Mouse (Mus musculus) left cerebral cortex, postnatal 10 days (tissue): ENCODE measurements around the gene Fli1. TPM values are rescaled to one million over a fixed set of nuclear protein-coding genes. Genes with fewer than 3 reads are reported as not detected.

Experiments
- DNase-seq, 2 experiments: peaks; one replicate each; pipeline ENCODE4 v3.0.0; 2021 to 2022; ENCODE audit warnings: low spot score in 2 of 2, mixed read lengths in 1 of 2; ENCODE audit errors: extremely low spot score in 1 of 2
- intact Hi-C: fragments of 180-260 bp; cut with DNase I; formaldehyde crosslinking; loops from one replicate; pipeline ENCODE4 v1.15.1; 2025
- total RNA-seq, 2 experiments: library from RNA; stranded (reverse); gene quantifications; 2 replicates each; pipeline ENCODE4 v1.2.3; 2021

Gene Fli1
- total RNA-seq, 2 experiments from 2014 or later, result 8.6 to 12.0 TPM

DNA sequence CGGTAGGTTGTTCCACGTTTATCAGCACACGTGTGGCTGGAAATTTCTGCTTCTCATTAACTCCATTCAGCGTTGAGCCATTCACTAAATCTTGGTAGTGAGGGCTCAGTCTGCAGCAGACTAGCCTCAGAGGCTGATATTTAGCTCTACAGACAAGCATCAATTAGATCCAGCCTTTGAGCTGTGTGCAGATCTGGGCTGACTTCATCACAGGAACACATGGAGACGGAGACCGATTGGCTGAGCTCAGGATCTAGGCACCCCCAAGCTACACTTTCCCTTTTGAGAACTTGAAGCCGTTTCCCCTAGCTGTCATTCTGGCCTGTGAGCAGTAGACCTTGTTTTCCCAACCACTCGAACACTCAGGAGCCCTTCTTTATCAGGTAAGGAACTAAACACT is 34.5 kb downstream of the Fli1 start:
- intact Hi-C loops, result no loop called here
- no peak for DNase-seq

DNA sequence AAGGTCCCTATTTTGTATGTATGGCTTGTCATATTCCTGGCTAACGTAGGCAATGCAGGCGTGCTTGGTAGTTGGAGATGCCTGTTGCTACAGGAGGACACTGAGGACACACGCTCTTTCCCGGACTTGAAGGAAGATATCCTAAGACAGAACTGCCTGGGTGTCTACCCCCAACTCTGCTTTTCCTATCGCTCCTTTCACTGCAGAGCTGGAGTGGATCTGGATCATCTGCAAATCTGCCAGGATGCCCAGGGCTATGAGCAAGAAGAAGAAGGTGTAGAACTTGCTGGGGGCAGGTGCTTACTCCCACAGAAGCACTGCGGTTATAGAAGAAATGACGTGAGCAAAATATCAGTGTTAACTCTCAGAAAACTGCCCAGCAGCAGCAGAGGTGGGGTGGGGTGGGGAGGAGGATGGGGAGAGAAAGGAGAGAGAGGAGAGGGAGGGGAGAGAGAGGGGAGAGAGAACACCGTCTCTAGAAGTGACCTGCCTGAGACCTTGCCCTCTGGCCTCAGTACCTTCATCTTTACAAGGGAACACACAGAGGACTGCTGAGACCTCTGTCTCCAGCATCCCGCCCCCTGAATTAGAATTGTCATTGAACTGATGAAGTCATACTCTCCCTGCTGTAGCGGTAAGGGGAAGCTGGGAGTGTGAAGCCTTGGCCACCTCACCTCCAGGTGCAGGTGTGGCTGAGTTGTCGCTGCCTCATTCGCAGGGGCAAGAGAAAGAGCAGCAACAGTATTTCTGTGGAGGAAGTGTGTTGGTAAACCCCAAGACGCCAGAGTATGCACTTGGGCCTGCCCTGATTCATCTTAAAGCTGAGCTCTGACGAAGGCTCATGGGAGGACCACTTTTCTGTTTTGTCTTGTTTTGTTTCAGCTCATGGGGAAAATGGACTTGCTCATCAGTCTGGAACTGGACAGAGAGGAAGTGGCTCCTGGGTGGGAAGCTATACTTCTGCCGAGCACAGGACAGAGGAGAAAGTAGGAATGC is 35.5 kb downstream of the Fli1 start:
- intact Hi-C loops, result no loop called here

DNA sequence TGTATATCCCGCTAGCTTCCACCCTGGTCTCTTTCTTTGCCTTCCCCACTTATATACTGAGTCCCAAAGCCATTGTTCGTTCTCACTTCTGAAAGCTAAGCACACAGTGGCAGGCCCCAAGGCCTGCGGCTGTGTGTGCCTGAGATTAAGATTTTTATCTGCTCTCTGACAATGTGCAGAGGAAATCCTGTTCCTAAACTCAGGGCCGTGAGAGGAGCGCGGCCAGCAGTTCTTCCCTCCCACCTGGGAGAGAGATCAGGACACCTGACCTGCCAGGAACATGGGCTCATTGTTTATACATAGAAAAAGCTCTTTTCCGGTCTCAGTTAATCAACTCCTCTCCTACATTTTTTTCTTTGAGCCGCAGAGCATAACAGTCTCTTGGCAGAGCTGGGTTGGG is 36.5 kb downstream of the Fli1 start:
- DNase-seq, result peak in 1 of 2 experiments; percentile 46
- intact Hi-C loops, result no loop called here

More for the DNA sequence above, 35.5 kb downstream of the Fli1 start:
- no peak for DNase-seq

DNA sequence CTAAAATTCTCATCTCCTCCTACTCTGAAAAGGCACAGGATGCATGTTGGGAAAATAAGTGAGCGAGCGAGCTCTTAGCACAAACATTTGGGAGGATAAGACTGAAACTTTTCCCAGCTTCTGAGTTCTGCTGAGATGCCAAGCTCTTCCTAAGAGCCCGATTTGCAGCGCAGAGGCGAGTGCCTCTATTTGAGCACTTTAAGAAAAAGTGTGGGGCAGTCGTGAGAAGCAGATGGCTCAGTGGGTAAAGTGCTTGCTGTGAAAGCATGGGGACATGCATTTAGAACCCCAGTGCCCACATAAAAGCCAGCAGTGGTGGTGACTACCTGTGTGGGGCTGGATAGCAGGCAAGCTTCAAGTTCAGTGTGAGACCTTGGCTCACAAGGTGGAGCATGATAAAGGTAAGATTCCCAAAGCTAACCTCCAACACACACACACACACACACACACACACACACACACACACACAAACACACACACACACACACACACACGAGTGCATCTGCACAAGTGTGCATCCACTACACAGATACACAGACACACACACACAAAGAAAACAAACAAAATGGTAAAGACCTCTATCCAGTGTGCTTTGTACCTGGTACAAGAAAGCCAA is 37.1 kb downstream of the Fli1 start:
- DNase-seq, result no peak
- intact Hi-C loops, result no loop called here

DNA sequence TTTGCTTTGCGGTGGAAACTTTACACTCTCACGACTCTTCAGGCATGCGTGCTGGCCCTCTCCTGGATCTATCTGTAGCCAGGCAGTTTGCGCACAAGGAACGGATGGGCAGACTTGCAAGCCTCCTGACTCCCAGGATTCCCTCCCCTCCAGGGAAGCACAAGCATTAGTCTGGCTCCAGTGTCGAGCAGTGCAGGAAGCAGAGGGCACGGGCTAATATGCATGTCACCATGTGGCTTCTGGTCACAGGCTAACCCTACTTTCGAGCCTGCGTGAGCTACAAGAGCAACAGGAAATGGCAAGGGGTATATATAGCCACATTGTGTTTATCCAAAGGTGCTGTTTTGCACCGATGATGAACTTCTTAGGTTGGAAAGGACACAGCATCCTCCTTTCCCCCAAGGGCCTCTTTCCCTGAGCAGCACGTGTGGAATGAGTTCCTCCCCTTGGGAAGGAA is 38.6 kb downstream of the Fli1 start:
- intact Hi-C loops, result no loop called here

DNA sequence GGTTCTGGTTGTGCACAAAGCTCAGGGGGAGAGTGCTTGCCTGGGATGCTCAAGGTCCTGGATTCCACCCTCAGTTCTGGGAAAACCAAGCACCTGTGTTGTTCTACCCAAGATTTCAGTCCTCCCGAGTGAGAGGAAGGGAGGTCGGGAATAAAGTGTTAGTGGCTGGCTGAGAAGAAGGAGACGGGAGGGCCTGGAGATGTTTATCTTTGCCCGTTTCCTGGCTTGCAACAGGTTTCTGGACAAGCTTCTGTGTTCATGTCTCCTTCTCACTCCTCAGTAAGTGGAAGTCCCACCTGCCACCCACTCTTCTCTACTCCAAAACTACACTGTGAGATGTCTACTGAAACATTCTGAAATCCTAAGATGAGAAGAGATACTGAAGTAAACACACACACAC is 39.2 kb downstream of the Fli1 start:
- intact Hi-C loops, result no loop called here
- no peak for DNase-seq

More for the DNA sequence above, 38.6 kb downstream of the Fli1 start:
- no peak for DNase-seq

DNA sequence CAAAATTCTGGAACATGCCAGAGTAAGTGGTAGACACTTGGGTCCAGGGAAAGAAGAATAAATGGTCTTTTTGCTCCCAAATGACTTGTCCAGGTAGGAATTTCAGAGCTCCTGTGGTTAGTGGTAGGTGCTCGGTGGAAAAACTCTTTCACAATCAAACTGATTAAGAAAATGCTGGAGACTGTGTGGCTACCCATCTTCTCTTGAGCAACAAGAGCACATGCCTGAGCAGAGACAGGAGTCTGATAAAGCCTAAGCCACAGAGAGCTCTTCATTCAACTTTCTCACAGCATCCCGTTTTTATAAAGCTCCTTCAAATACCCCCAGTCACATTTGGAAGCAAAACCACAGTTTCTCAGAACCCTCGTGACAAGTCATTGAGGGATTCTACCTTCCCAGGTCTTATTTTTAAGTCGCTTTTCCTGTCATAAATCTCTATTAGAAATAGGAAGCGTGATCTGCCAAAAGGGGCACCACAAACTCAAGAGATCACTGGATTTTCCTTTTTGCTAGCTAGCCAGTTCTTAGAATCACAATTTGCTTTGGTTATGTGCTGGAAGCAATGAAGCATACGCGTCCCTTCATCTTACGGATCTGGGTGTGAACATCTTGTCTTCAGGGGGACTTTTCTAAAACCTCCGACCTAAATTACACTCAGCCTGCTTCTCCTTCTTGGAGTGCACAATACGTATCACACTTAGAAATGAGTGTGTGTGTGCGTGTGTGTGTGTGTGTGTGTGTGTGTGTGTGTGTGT is 40.2 kb downstream of the Fli1 start:
- DNase-seq, result no peak
- intact Hi-C loops, result no loop called here

DNA sequence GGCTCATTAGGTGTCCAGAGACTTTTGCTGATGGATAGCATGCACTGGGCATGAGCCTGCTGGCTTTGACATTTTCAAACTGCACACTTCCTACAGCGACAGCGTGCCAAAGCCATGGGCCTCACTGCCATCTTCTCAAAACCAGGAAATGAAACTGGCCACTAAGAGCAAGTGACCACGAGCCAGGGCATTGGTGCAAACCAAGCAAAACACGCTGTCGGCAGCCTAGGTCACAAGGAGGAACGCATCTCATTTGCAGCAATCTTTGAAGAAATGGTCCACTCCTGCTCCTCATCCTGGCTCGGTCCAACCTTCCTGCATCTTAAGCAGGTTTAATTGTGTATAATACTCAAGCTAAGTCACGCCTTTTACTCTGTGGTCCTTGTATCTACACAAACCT is 41.8 kb downstream of the Fli1 start:
- intact Hi-C loops, result no loop called here
- DNase-seq, result peak in 1 of 2 experiments; percentile 23

DNA sequence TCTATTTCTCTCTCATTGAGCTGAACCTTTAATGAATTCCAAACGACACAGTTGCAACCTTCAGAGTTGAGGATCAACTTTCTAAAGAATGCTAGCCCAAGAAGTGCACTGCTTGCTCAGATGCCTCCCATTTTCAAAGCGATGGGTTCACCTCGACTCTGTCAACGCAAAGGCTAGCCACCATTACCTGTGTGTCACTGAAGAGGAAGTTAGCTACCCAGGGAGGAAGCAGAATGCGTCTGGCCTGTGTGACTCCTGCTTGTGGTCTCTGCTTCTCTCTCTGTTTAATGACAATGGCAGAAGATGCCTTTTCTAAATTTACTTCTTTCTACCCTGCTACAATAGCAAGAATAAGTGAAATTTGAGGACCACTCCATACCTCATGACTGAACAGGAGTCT is 42.6 kb downstream of the Fli1 start:
- intact Hi-C loops, result no loop called here
- DNase-seq, result no peak

DNA sequence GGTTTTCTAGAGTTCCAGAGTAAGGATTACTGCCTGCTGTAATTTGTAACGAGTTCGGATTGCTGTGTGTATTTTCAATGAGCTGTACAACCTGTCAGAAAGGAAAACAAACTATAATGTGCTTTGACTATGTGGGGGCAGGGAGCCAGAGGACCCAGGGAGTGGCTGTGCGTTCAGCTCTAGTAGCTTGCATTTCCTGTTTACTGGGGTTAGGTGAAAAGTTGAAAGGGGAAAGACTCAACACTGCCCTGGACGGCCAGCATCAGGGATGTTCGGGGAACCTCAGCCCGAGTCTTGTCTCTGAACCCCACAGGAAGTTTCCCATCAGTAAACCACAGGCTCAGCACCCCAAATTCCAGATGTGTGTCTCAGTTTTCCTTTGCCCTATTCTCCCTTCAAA is 43.2 kb downstream of the Fli1 start:
- intact Hi-C loops, result no loop called here
- peak in 1 of 2 experiments; percentile 48 for DNase-seq

DNA sequence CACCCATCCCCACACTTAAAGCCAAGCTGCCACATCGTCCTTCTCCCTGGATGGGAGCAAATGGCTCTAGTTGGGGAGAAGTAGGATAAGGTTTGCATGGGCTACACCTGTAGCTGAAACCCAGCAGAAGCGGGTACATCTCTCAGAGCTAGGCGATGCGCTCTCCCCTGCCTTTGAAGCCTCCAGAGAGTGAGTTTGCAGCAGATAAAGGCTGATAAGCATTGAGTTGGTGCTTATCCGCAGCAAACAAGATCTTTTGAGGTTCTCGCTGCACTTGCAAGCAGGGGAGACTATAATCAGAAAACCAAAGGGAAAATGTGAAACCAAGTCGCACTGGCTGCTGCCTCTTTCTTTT is 47.0 kb downstream of the Fli1 start:
- intact Hi-C loops, result no loop called here
- DNase-seq, result no peak

DNA sequence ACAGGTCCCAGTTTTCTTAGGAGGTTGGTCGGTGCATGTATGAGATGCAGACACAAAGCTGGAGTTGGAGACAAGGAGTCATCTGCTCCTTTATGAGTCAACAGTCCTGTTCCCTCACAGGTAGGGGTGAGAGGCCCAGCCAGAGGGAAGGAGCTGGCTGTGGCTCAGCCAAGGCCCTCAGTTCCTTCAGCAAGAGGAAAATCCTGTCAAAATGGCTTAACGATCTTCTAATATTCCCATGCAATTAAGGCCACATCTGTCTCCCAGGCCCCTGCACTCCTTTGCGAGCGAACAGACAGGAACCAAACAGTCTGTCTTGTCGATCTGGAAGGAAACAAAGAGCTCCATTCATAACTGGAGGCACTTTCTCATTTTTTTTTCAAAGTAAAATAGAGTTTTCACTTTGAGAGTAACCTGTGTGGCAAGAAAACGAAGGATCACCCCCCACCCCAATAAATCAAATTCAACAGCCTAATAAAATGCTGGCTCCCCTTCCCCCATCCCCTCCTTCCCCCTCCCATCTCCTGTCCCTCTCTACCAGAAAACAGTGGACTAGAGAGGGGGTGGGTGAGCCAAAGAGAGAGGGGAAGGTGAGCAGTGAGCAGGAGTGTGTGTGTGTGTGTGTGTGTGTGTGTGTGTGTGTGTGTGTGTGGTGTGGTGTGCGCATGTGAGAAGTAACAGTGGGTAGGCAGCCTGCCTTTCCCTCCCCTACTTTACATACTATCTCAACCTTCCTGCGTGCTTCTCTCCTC is 47.6 kb downstream of the Fli1 start:
- intact Hi-C loops, result no loop called here
- DNase-seq, result no peak

DNA sequence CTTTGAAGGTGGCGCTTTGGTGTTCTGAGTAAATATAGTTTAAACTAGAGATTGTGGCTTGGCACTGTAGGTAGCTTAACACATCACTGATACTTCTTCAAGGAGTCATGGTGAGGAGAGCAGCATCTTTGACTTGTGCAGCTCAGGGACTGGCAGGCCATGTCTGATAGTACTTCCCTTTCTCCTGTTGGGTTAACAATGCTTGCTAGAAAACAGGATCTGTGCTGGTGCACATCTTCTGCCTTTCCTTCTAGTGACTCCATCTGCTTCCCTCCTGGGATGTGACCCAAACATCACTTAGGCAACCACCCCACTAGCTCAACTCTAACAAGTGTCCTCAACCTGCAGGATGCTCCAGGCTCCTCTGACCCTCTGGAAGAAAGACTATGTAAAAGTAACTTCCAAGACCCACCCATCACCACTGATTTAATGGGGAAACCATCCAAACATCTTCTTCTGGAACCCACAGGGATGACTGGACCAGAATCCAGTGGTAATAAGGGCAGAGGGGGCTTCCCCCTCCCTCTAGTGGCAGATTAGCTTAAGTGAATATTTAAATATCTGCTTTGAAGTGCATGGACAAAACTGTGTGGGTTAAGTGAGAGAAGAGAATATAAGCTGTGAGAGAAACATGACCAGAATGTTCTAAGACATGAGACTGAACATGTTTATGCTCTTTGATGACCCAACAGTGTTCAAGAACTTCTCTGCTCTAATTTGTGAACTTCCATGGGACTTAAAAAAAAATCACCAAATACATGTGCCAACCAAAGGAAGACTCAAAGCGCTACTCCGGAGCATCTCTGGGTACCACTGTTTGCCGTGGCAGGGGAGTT is 48.9 kb downstream of the Fli1 start:
- intact Hi-C loops, result no loop called here
- DNase-seq, result no peak

DNA sequence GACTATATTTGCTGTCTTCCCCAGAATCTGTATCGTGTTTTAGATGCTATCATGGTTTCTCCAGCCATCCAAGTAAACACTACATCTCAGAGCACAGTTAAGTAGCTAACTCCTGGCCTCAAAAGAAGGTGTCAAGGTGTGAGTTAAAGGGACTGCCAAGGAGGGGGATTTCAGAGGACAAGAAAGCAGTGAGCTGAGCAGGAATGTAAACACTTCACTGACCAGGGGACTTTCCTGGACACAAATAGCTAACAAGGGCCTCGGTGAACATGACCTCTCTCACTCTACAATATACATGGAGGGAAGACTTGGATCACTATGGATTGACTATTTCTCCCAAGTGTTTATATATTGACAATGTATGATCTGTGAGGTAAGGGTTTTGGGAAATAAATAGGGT is 49.9 kb downstream of the Fli1 start:
- intact Hi-C loops, result no loop called here
- DNase-seq, result no peak

DNA sequence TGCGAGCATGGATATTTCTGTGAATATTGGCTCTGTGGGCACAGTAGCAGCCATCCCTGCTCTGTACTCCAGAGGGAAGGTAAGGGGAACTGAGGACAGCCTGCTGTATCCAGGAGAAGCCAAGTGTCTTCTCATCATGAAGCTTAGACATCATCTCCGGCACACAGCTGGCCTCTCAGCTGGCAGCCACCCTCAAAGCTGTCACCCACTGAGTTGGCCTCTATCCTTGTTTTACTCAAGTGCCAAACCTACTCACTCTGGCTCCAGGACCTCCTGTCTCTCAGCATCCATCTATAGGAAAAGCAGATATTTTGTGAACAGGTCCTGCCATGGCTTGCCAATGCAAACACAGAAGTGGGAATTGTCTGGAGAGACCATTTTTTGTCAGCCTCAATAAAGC is 51.2 kb downstream of the Fli1 start:
- intact Hi-C loops, result no loop called here
- peak in 1 of 2 experiments; percentile 15 for DNase-seq

DNA sequence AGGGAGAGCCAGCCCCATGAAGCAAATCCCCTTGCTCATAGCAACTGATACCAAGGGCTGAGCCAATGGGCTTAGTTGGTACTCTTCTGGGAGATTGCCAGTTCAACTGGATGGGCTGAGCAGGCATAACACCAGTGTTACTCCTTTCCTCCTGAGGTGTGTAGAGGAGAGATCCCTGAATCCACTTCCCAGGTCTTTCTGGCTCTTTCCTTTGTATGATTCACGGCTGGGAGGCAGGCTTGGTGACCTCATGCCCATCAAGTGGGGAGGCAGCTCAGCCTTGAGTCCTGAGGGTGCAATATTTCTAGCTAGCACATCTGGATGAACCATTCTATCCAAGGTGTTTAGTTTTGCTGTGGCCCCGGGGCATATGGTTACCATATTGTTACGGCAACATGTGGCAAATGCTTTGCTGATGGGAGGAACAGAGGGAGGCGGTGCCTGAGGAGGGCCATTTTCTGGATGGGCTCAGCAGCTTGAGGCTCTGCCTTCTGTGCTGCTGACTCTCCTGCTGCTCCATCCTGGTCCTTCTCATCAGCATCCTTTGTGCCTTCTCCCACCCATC is 52.8 kb downstream of the Fli1 start:
- intact Hi-C loops, result no loop called here
- DNase-seq, result no peak

DNA sequence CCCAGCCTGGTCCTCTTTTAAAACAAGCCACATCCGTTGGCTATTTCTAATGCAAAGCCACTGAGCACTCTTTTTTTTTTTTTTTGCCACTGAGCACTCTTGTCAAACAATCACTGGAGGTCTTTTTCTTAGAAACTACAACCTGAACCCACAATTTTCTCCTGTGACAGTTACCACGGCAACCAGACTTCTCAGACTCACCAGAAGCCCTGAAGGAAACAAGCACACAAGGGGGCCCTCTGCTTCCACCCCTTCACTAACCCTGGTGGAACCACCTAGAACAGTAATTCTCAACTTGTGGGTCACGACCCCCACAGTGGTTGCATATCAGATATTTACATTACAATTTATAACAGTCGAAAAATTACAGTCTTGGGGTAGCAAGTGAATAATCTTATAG is 53.3 kb downstream of the Fli1 start:
- no peak for DNase-seq
- intact Hi-C loops, result no loop called here

DNA sequence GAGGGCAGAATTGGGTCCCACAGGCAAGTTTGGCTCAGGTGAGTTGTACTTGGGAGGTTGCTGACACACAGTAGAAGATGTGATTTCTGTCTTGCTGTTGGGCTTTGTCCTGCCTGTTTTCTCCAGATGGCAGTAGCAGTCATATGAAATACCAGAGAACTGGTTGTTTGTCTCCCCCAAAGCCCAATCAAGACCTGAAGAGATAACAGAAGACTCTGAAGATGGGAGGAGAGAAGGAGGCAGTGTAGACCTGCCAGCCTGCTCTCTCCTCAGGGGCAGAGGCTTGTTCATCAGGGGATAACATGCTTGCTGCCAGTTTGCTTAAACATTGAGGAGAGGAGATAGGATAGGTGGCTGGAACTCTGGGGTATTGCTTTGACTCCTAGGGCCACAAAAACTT is 54.0 kb downstream of the Fli1 start:
- DNase-seq, result no peak
- intact Hi-C loops, result no loop called here
